Mouse (Mus musculus) neural tube, embryonic 13.5 days (tissue): ENCODE results near the gene Txndc2. TPM values are rescaled to one million over a fixed set of nuclear protein-coding genes. Genes with fewer than 3 reads are reported as not detected.

Experiments
- ATAC-seq: fragments of 200-750 bp; cut with Nextera tagmentation; 2 replicates; pipeline ENCODE4 v1.8.0; 2017; ENCODE audit warnings: low read depth, mild to moderate bottlenecking, moderate TSS enrichment, moderate library complexity
- H3K27ac ChIP-seq: fragments of 300-500 bp; sonication (generic); replicated peaks from 2 replicates; pipeline ENCODE4 v1.5.1; 2015; ENCODE audit warnings: moderate library complexity, mild to moderate bottlenecking, inconsistent platforms
- H3K27me3 ChIP-seq: fragments of 300-500 bp; sonication (generic); 2 replicates; pipeline ENCODE4 v1.6.1; 2015; ENCODE audit warnings: mild to moderate bottlenecking, inconsistent platforms
- H3K36me3 ChIP-seq: fragments of 300-500 bp; sonication (generic); 2 replicates; pipeline ENCODE4 v1.6.1; 2015; ENCODE audit warnings: mild to moderate bottlenecking, inconsistent platforms
- H3K4me1 ChIP-seq: fragments of 300-500 bp; sonication (generic); replicated peaks from 2 replicates; pipeline ENCODE4 v1.6.1; 2015; ENCODE audit warnings: inconsistent platforms
- H3K4me2 ChIP-seq: fragments of 300-500 bp; sonication (generic); 2 replicates; pipeline ENCODE4 v1.6.1; 2015; ENCODE audit warnings: inconsistent platforms, mild to moderate bottlenecking, moderate library complexity
- H3K4me3 ChIP-seq: fragments of 300-500 bp; sonication (generic); 2 replicates; pipeline ENCODE4 v1.5.1; 2015; ENCODE audit warnings: mild to moderate bottlenecking, inconsistent platforms
- H3K9ac ChIP-seq: fragments of 300-500 bp; sonication (generic); 2 replicates; pipeline ENCODE4 v1.6.1; 2015; ENCODE audit warnings: moderate library complexity, mild to moderate bottlenecking, inconsistent platforms
- H3K9me3 ChIP-seq: fragments of 300-500 bp; sonication (generic); 2 replicates; pipeline ENCODE4 v1.6.1; 2016; ENCODE audit warnings: inconsistent platforms
- WGBS: fragments of 180-500 bp; shearing (Covaris S2); methylation state at CpG from one replicate; pipeline ENCODE4 v1.1.7; 2015; 5-methylcytosine and 5-hydroxymethylcytosine counted together
- polyA plus RNA-seq: library from polyadenylated mRNA; unstranded; fragments of >200 nt; fragmentation: Nextera tagmentation; extraction: Ambion mirVana; gene quantifications from 2 replicates; pipeline ENCODE4 v1.2.1, GENCODE M21; 2015

Gene Txndc2
- polyA plus RNA-seq, 1 experiment from 2014 or later: not detected

GRCm38 (mm10) chr17:65625563-65625962 is 16.4 kb downstream of the Txndc2 start:
- 87% methylated on average over 6 of the region's 6 CpGs for WGBS

GRCm38 (mm10) chr17:65623130-65623529 is 18.8 kb downstream of the Txndc2 start:
- Histone ChIP-seq H3K36me3 (no peaks in the 10 kb centered on the region), H3K4me3 (no peak overlapping the region), H3K27me3 (no peaks in the 10 kb centered on the region), H3K4me2 (no peak overlapping the region), H3K9ac (no peak overlapping the region), H3K27ac (no peak overlapping the region), H3K4me1 (no peaks in the 10 kb centered on the region), H3K9me3 (no peaks in the 10 kb centered on the region)
- no peak for ATAC-seq

More at GRCm38 (mm10) chr17:65625563-65625962, 16.4 kb downstream of the Txndc2 start:
- Histone ChIP-seq H3K4me2 (no peak overlapping the region), H3K27ac (no peak overlapping the region), H3K9ac (no peak overlapping the region), H3K36me3 (no peaks in the 10 kb centered on the region), H3K4me3 (no peak overlapping the region), H3K27me3 (no peaks in the 10 kb centered on the region), H3K9me3 (no peaks in the 10 kb centered on the region), H3K4me1 (no peaks in the 10 kb centered on the region)
- no peak for ATAC-seq

GRCm38 (mm10) chr17:65618431-65618830 is 23.5 kb downstream of the Txndc2 start:
- peaks cover 4% of the 10 kb centered on the region; the same call in 1 of the 2 replicates for H3K4me1 ChIP-seq
- no peak for ATAC-seq
- no peaks in the 10 kb centered on the region for H3K9me3 ChIP-seq
- H3K9ac ChIP-seq: no peak overlapping the region
- no peaks in the 10 kb centered on the region for H3K27me3 ChIP-seq
- no peak overlapping the region for H3K4me2 ChIP-seq
- WGBS: 82% methylated on average over 2 of the region's 2 CpGs
- no peaks in the 10 kb centered on the region for H3K36me3 ChIP-seq
- H3K4me3 ChIP-seq: no peak overlapping the region
- no peak overlapping the region for H3K27ac ChIP-seq

- ATAC-seq: no peak
- H3K27ac ChIP-seq: no peak overlapping the region
- H3K36me3 ChIP-seq: no peaks in the 10 kb centered on the region
- no peaks in the 10 kb centered on the region for H3K27me3 ChIP-seq
- WGBS: 34% methylated on average over 3 of the region's 3 CpGs
- no peak overlapping the region for H3K4me2 ChIP-seq
- no peak overlapping the region for H3K4me3 ChIP-seq
- H3K9me3 ChIP-seq: no peaks in the 10 kb centered on the region
- H3K4me1 ChIP-seq: peaks cover 21% of the 10 kb centered on the region
- H3K9ac ChIP-seq: no peak overlapping the region
Measured at GRCm38 (mm10) chr17:65615678-65616077, 26.3 kb downstream of the Txndc2 start.

GRCm38 (mm10) chr17:65614431-65614830 is 27.5 kb downstream of the Txndc2 start:
- no peaks in the 10 kb centered on the region for H3K9me3 ChIP-seq
- 2% methylated on average over 9 of the region's 9 CpGs for WGBS
- no peaks in the 10 kb centered on the region for H3K36me3 ChIP-seq
- peak overlapping the region; percentile 99 for H3K9ac ChIP-seq
- no peaks in the 10 kb centered on the region for H3K27me3 ChIP-seq
- H3K4me2 ChIP-seq: peak overlapping the region; percentile 74
- H3K4me1 ChIP-seq: peaks cover 31% of the 10 kb centered on the region
- H3K4me3 ChIP-seq: peak overlapping the region; percentile 96
- peak overlapping the region; percentile 100 for H3K27ac ChIP-seq
- no peak for ATAC-seq

GRCm38 (mm10) chr17:65613463-65614412 is 28.2 kb downstream of the Txndc2 start, which contains the start of gene Vapa:
Gene Vapa, minus strand, starts transcription at chr17:65613555.
- Histone ChIP-seq H3K9ac (peak within 1 kb of the TSS; percentile 99), H3K9me3 (no peaks in the 10 kb centered on the region), H3K36me3 (no peaks in the 10 kb centered on the region), H3K4me2 (peak within 1 kb of the TSS; percentile 77), H3K4me3 (peak within 1 kb of the TSS; percentile 96), H3K27me3 (no peaks in the 10 kb centered on the region), H3K27ac (peak within 1 kb of the TSS; percentile 100), H3K4me1 (peaks cover 38% of the 10 kb centered on the region)
- ATAC-seq: peak; percentile 94
- WGBS: under 1% methylated on average over 70 of the region's 85 CpGs

GRCm38 (mm10) chr17:65613142-65613462 is 28.9 kb downstream of the Txndc2 start:
- peak overlapping the region; percentile 100 for H3K27ac ChIP-seq
- peak overlapping the region; percentile 96 for H3K4me3 ChIP-seq
- 0% methylated on average over 35 of the region's 42 CpGs for WGBS
- no peaks in the 10 kb centered on the region for H3K9me3 ChIP-seq
- peak overlapping the region; percentile 77 for H3K4me2 ChIP-seq
- peak; percentile 75 for ATAC-seq
- peak overlapping the region; percentile 99 for H3K9ac ChIP-seq
- H3K36me3 ChIP-seq: no peaks in the 10 kb centered on the region
- no peaks in the 10 kb centered on the region for H3K27me3 ChIP-seq
- H3K4me1 ChIP-seq: peaks cover 44% of the 10 kb centered on the region

- Histone ChIP-seq H3K4me3 (peak overlapping the region; percentile 96), H3K9me3 (no peaks in the 10 kb centered on the region), H3K36me3 (no peaks in the 10 kb centered on the region), H3K4me1 (peaks cover 50% of the 10 kb centered on the region), H3K9ac (peak overlapping the region; percentile 99), H3K27me3 (no peaks in the 10 kb centered on the region), H3K4me2 (peak overlapping the region; percentile 77), H3K27ac (peak overlapping the region; percentile 100)
- WGBS: 2% methylated on average over 63 of the region's 91 CpGs
- ATAC-seq: peak; percentile 54
Measured at GRCm38 (mm10) chr17:65612391-65613141, 29.4 kb downstream of the Txndc2 start.

GRCm38 (mm10) chr17:65611721-65612120 is 30.2 kb downstream of the Txndc2 start:
- Histone ChIP-seq H3K9ac (peak overlapping the region; percentile 99; the same call in 1 of the 2 replicates), H3K4me2 (peak overlapping the region; percentile 77), H3K27ac (no peak overlapping the region), H3K27me3 (no peaks in the 10 kb centered on the region), H3K36me3 (no peaks in the 10 kb centered on the region), H3K4me3 (peak overlapping the region; percentile 96), H3K4me1 (peaks cover 58% of the 10 kb centered on the region), H3K9me3 (no peaks in the 10 kb centered on the region)
- no peak for ATAC-seq
- 9% methylated on average over 4 of the region's 4 CpGs for WGBS

- H3K27ac ChIP-seq: no peak overlapping the region
- no peak overlapping the region for H3K4me3 ChIP-seq
- no peak for ATAC-seq
- no peak overlapping the region for H3K4me2 ChIP-seq
- H3K9ac ChIP-seq: no peak overlapping the region
- H3K4me1 ChIP-seq: peaks cover 71% of the 10 kb centered on the region
- WGBS: 78% methylated on average over 5 of the region's 5 CpGs
- no peaks in the 10 kb centered on the region for H3K9me3 ChIP-seq
- no peaks in the 10 kb centered on the region for H3K27me3 ChIP-seq
- no peaks in the 10 kb centered on the region for H3K36me3 ChIP-seq
Measured at GRCm38 (mm10) chr17:65608743-65609142, 33.2 kb downstream of the Txndc2 start.

GRCm38 (mm10) chr17:65608312-65608687 is 33.7 kb downstream of the Txndc2 start:
- no peaks in the 10 kb centered on the region for H3K9me3 ChIP-seq
- H3K4me2 ChIP-seq: no peak overlapping the region
- no peak for ATAC-seq
- 85% methylated on average over 2 of the region's 2 CpGs for WGBS
- H3K4me1 ChIP-seq: peaks cover 72% of the 10 kb centered on the region
- no peak overlapping the region for H3K27ac ChIP-seq
- H3K36me3 ChIP-seq: no peaks in the 10 kb centered on the region
- no peaks in the 10 kb centered on the region for H3K27me3 ChIP-seq
- H3K9ac ChIP-seq: no peak overlapping the region
- H3K4me3 ChIP-seq: no peak overlapping the region
